Mouse (Mus musculus) midbrain, embryonic 10.5 days (tissue): ENCODE data around the gene Lin7b. TPM values are rescaled to one million over a fixed set of nuclear protein-coding genes. Genes with fewer than 3 reads are reported as not detected.
A peak's percentile ranks its signal among the peaks of the same experiment; 100 is the strongest.

Source experiments
- DNase-seq: peaks from one replicate; pipeline ENCODE4 v3.0.0-alpha.2; 2017; ENCODE audit warnings: low spot score
- H3K27ac ChIP-seq: fragments of 300-500 bp; sonication (generic); replicated peaks from 2 replicates; pipeline ENCODE4 v1.5.1; 2016; ENCODE audit warnings: mild to moderate bottlenecking
- H3K27me3 ChIP-seq: fragments of 300-500 bp; sonication (generic); 2 replicates; pipeline ENCODE4 v1.6.1; 2016; ENCODE audit warnings: low read depth, mild to moderate bottlenecking; ENCODE audit not compliant: poor library complexity, severe bottlenecking
- H3K36me3 ChIP-seq: fragments of 300-500 bp; sonication (generic); 2 replicates; pipeline ENCODE4 v1.6.1; 2016; ENCODE audit warnings: mild to moderate bottlenecking, moderate library complexity
- H3K4me1 ChIP-seq: fragments of 300-500 bp; sonication (generic); 2 replicates; pipeline ENCODE4 v1.6.1; 2016
- H3K4me3 ChIP-seq: fragments of 300-500 bp; sonication (generic); 2 replicates; pipeline ENCODE4 v1.5.1; 2016; ENCODE audit warnings: mild to moderate bottlenecking, moderate library complexity
- H3K9me3 ChIP-seq: fragments of 300-500 bp; sonication (generic); replicated peaks from 2 replicates; pipeline ENCODE4 v1.6.1; 2016; ENCODE audit warnings: mild to moderate bottlenecking
- WGBS: fragments of 180-500 bp; shearing (Covaris S2); methylation state at CpG from one replicate; pipeline ENCODE4 v1.1.7; 2016; 5-methylcytosine and 5-hydroxymethylcytosine counted together
- polyA plus RNA-seq: library from polyadenylated mRNA; unstranded; fragments of >200 nt; fragmentation: Nextera tagmentation; extraction: Ambion mirVana; gene quantifications from 2 replicates; pipeline ENCODE4 v1.2.1, GENCODE M21; 2016

Lin7b gene
- polyA plus RNA-seq, 1 experiment from 2014 or later, result 1.0 TPM

- H3K27ac ChIP-seq, result no peak overlapping the region
Measured at GRCm38 (mm10) chr7:45337469-45337868, 32.9 kb downstream of the Lin7b start.

GRCm38 (mm10) chr7:45336319-45336718, 34.1 kb downstream of the Lin7b start:
- Histone ChIP-seq H3K36me3 (no peaks in the 10 kb centered on the region), H3K4me3 (no peak overlapping the region), H3K27ac (no peak overlapping the region), H3K27me3 (peaks cover 80% of the 10 kb centered on the region), H3K4me1 (peaks cover 74% of the 10 kb centered on the region), H3K9me3 (no peaks in the 10 kb centered on the region)
- 87% methylated on average over 4 of the region's 4 CpGs for WGBS
- DNase-seq, result no peak

More at GRCm38 (mm10) chr7:45337469-45337868, 32.9 kb downstream of the Lin7b start:
- no peaks in the 10 kb centered on the region for H3K36me3 ChIP-seq
- H3K27me3 ChIP-seq, result peaks cover 79% of the 10 kb centered on the region
- no peaks in the 10 kb centered on the region for H3K9me3 ChIP-seq
- H3K4me1 ChIP-seq, result peaks cover 77% of the 10 kb centered on the region
- no peak overlapping the region for H3K4me3 ChIP-seq
- WGBS, result 11% methylated on average over 4 of the region's 4 CpGs
- no peak for DNase-seq

- Histone ChIP-seq H3K27ac (0 out of 2 replicates have a peak within 1 kb of the TSS, but pooled peaks have one; percentile 6), H3K27me3 (peaks cover 67% of the 10 kb centered on the region), H3K4me3 (peak within 1 kb of the TSS; percentile 79), H3K9me3 (no peaks in the 10 kb centered on the region), H3K4me1 (peaks cover 61% of the 10 kb centered on the region), H3K36me3 (no peaks in the 10 kb centered on the region)
- no peak for DNase-seq
- WGBS, result 40% methylated on average over 5 of the region's 5 CpGs
Measured at GRCm38 (mm10) chr7:45335056-45335455, 35.3 kb downstream of the Lin7b start, which contains the start of gene Hrc. TSS of gene Hrc (plus strand) at chr7:45335290.

DNA sequence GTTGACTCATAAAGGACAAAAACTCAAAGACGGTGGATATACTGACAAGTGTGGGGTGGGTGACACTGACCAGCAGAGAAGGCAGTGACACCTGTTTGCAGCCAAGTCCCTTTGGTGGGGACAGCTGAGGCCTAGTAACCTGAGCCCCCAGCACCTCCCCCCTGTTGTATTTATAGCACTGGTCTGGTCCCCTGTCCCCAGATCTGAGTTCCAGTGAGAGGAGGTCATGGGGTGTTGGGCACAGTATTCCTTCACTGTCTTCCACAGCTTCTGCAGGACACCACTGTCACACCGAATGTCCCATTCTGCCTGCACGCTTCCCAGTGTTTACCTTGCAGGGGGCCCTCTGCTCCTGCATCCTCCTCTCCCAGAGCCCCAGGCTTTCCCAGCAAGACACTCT, 35.8 kb downstream of the Lin7b start:
- WGBS, result 30% methylated on average over 3 of the region's 3 CpGs
- H3K27ac ChIP-seq, result no peak overlapping the region
- peaks cover 57% of the 10 kb centered on the region for H3K4me1 ChIP-seq
- peak overlapping the region; percentile 79 for H3K4me3 ChIP-seq
- H3K36me3 ChIP-seq, result no peaks in the 10 kb centered on the region
- DNase-seq, result no peak
- peaks cover 66% of the 10 kb centered on the region for H3K27me3 ChIP-seq
- no peaks in the 10 kb centered on the region for H3K9me3 ChIP-seq

GRCm38 (mm10) chr7:45333431-45333982, 36.9 kb downstream of the Lin7b start, which contains the start of gene Trpm4:
TSS of gene Trpm4 (minus strand) at chr7:45333780.
- Histone ChIP-seq H3K4me1 (peaks cover 46% of the 10 kb centered on the region), H3K4me3 (peak within 1 kb of the TSS; percentile 79), H3K36me3 (no peaks in the 10 kb centered on the region), H3K27me3 (peaks cover 62% of the 10 kb centered on the region), H3K27ac (peak within 1 kb of the TSS; percentile 84), H3K9me3 (no peaks in the 10 kb centered on the region)
- DNase-seq, result peak; percentile 80
- under 1% methylated on average over 38 of the region's 38 CpGs for WGBS

- Histone ChIP-seq H3K27me3 (peaks cover 55% of the 10 kb centered on the region), H3K27ac (peak overlapping the region; percentile 84), H3K36me3 (no peaks in the 10 kb centered on the region), H3K4me3 (peak overlapping the region; percentile 79), H3K9me3 (no peaks in the 10 kb centered on the region), H3K4me1 (peaks cover 39% of the 10 kb centered on the region)
- DNase-seq, result peak; percentile 57
- WGBS, result 3% methylated on average over 22 of the region's 22 CpGs
Measured at GRCm38 (mm10) chr7:45332685-45333425, 37.5 kb downstream of the Lin7b start.

- Histone ChIP-seq H3K4me3 (no peak overlapping the region), H3K36me3 (no peaks in the 10 kb centered on the region), H3K27ac (no peak overlapping the region), H3K4me1 (peaks cover 32% of the 10 kb centered on the region), H3K9me3 (no peaks in the 10 kb centered on the region), H3K27me3 (peaks cover 42% of the 10 kb centered on the region)
- DNase-seq, result no peak
- WGBS, result 81% methylated on average over 6 of the region's 6 CpGs
Measured at GRCm38 (mm10) chr7:45331502-45331901, 38.9 kb downstream of the Lin7b start.

- no peak for DNase-seq
- Histone ChIP-seq H3K4me3 (no peak overlapping the region), H3K27me3 (peaks cover 16% of the 10 kb centered on the region), H3K9me3 (no peaks in the 10 kb centered on the region), H3K27ac (no peak overlapping the region), H3K4me1 (peaks cover 16% of the 10 kb centered on the region), H3K36me3 (no peaks in the 10 kb centered on the region)
- 81% methylated on average over 13 of the region's 13 CpGs for WGBS
Measured at GRCm38 (mm10) chr7:45328841-45329475, 41.4 kb downstream of the Lin7b start.

GRCm38 (mm10) chr7:45325800-45326199, 44.6 kb downstream of the Lin7b start:
- no peak for DNase-seq
- H3K36me3 ChIP-seq, result no peaks in the 10 kb centered on the region
- no peaks in the 10 kb centered on the region for H3K4me1 ChIP-seq
- no peak overlapping the region for H3K27ac ChIP-seq
- H3K9me3 ChIP-seq, result no peaks in the 10 kb centered on the region
- no peaks in the 10 kb centered on the region for H3K27me3 ChIP-seq
- H3K4me3 ChIP-seq, result no peak overlapping the region

GRCm38 (mm10) chr7:45323069-45323468, 47.3 kb downstream of the Lin7b start:
- DNase-seq, result no peak
- Histone ChIP-seq H3K9me3 (no peaks in the 10 kb centered on the region), H3K36me3 (no peaks in the 10 kb centered on the region), H3K4me3 (no peak overlapping the region), H3K4me1 (no peaks in the 10 kb centered on the region), H3K27ac (no peak overlapping the region), H3K27me3 (no peaks in the 10 kb centered on the region)
- 89% methylated on average over 5 of the region's 5 CpGs for WGBS

DNA sequence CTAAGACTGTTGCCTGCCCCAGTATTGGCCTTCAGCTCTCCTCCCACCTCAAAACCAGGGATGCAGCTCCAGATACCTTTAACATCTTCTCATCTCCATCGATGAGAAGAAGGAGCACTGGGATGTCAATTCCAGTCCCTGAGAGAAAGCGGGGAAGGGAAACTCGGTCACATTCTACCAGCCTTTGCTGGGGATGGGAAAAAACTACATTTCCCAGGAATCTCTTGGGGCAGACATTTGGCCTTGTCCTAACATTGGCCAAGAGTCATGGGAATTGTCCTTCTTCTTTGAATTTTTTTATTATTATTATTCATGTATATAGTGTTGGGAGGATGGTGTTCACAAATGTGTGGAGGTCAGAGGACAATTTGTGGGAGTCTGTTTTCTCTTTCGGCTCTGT, 48.1 kb downstream of the Lin7b start:
- Histone ChIP-seq H3K4me1 (no peaks in the 10 kb centered on the region), H3K9me3 (no peaks in the 10 kb centered on the region), H3K4me3 (no peak overlapping the region), H3K27ac (no peak overlapping the region), H3K27me3 (no peaks in the 10 kb centered on the region), H3K36me3 (no peaks in the 10 kb centered on the region)
- DNase-seq, result no peak
- 95% methylated on average over 4 of the region's 4 CpGs for WGBS
